Mouse (Mus musculus): ENCODE results near the gene Clasp2. TPM values are rescaled to one million over a fixed set of nuclear protein-coding genes. Genes with fewer than 3 reads are reported as not detected.

Gene Clasp2
- total RNA-seq, 2 experiments from 2014 or later: 328 to 340 TPM

DNA sequence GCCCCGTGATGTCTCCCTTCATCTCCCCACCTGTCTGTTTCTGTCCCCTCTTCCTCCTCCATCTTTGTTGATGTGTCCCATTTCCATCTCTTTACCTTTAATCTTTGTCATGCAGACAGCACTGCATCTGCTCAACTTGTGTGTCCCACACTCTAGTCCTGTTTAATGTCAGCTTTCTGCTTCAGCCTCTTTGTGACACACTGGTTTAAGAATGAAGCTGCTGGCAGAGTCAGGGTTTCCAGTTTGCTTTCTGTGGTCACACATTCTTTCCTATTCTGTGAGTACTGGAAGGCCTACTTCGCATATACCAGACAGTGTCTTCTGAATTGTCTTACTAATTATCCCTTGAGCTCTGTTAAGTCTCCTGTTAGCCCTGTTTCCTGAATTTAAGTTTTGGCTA lies 62.5 kb downstream of the Clasp2 start:
- no peak for DNase-seq (ENCODE audit: extremely low spot score in 1 of 2, low spot score in 2 of 2)
- intact Hi-C loops (cut with DNase I): no loop called here

DNA sequence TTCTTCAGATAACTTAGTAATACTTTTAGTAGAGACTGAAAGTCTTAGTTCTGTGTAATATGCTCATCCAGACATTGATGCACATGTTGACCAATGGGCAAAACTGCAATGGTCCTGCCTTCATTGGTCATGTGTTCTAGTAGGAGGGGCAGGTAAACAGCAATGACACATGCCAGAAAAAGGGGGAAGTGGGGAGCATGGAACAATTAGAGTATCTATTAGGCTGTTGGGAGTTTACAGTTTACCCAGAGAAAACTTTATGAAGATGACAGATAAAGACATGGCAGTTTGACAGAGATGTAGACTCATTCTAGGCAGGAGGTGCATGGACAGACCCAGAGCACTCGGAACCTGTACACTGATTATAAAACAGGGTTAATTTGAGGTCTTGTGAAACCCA lies 64.1 kb downstream of the Clasp2 start:
- intact Hi-C loops (cut with DNase I): no loop called here

DNA sequence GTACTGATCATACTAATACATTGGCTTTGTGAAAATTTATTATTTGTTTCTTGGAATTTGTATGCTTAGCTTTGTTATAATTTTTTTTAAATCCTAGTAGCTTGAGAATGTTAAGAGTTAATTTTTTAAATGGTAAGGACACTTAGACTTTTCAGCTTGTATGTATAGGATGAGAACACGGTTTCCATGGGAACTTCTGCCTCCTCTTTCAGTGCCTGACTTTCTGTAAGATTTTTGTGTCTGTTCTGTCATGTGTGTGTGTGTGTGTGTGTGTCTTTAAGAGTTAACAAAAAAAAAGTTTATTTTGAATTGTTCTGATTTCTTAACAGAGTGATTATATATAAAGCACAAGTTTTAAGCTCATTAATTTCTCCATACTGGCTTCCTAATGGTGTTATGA lies 70.1 kb downstream of the Clasp2 start:
- no peak for DNase-seq (ENCODE audit: extremely low spot score in 1 of 2, low spot score in 2 of 2)
- intact Hi-C loops (cut with DNase I): no loop called here

More for the DNA sequence above, 64.1 kb downstream of the Clasp2 start:
- no peak for DNase-seq (ENCODE audit: extremely low spot score in 1 of 2, low spot score in 2 of 2)

DNA sequence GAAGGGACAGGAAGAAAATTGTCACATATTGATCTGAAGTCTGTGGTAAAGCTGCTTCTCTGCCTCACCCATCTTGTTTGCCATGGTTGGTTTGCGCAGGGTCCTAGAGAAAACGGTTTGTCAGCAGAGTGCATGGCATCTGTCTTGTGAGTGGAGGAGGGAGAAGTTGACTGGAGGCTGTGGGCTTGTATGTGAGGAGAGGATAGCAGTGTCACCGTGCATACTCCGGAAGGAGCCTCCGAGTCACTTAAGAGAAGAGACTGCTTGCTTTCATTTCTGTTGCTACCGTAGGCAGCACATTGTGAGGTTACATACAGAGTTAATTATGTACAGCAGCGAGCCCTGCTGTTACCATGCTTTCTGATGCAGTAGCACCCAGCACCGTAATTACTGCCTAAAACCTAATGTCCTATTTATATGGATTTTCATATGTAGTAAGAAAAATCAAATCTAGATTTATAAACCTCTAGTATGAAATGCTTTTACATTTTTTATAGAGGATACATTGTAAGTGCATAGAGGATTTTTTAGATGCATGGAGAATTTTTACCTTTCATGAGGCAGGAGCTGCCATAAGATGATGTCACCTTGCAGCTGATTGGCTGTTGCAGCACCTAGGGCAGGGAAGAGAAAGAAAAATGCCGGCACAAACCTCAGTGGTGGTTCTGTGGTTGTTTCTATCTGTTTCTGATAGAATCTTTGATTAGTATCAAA lies 70.8 kb downstream of the Clasp2 start:
- intact Hi-C loops (cut with DNase I): no loop called here
- DNase-seq (ENCODE audit: extremely low spot score in 1 of 2, low spot score in 2 of 2): peak; percentile 49 to 78

DNA sequence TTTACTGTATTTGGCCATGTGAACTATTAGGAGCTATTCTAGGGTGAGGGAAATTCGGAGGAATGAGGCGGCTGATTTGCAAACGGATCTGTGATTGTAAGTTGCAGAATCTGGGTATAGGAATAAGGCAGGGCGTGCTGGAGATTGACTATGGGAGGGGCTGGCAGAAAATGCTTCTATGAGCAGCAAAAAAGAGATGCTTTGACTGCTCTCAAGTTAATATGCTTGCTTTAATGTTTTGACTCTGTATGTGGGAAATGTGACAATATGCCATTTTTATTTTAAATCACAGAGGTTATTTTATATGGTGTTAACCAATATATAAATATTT lies 71.4 kb downstream of the Clasp2 start:
- no peak for DNase-seq (ENCODE audit: extremely low spot score in 1 of 2, low spot score in 2 of 2)
- intact Hi-C loops (cut with DNase I): no loop called here

DNA sequence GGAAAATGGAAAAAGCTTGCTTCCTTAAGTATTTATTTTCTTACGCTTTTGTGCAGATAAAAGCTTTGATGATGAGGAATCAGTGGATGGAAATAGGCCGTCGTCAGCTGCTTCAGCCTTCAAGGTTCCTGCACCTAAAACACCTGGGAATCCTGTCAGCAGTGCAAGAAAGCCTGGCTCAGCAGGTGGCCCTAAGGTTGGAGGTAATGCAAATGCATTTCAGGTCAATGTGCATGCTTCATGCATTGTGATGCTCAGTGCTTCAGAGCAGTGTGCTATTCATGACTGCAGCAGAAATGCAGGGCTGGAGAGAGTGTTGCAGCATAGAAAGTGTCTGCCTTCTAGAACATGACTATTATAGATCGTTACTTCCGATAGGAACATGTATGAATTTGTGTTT lies 71.8 kb downstream of the Clasp2 start:
- DNase-seq (ENCODE audit: extremely low spot score in 1 of 2, low spot score in 2 of 2): no peak

DNA sequence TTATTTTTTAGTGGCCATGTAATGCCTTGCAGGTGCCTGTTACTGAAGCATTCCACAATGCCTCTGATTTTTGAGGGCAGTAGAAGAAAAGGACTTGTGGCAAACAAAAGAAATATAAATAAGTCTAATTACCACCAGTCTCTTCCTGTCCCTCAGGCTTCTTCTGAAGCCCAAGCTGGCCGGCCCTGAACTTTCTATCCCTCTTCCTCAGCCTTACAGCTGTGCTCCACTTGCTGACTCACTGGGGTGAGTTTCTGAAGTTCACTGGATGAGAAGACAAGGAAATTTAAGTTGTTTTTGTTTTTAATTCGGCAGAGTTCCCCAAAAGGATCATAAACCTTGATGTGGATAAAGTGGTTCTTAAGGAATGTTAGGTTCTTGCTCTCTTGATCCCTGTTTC lies 74.6 kb downstream of the Clasp2 start:
- no peak for DNase-seq (ENCODE audit: extremely low spot score in 1 of 2, low spot score in 2 of 2)
- intact Hi-C loops (cut with DNase I): no loop called here

More for the DNA sequence above, 71.8 kb downstream of the Clasp2 start:
- intact Hi-C loops (cut with DNase I): no loop called here

DNA sequence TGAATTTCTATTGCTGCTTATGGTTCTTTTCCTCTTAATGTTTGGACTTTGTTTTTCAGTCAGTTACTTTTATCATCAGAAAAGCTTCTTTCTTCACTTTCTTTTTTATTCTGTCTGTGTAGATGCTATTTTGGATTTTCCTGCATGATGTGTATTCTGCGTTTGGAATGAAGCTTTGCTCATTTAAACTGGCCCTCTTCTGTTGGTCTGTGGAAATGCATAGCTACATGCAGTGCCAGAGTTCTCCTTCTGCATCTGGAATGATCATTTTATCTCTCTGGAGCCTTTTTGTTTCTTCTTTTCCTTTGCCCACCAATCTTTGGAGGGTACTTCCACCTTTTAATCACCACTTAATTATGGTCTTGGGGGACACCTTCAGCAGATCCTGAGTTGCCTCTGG lies 80.9 kb downstream of the Clasp2 start:
- DNase-seq (ENCODE audit: extremely low spot score in 1 of 2, low spot score in 2 of 2): no peak
- intact Hi-C loops (cut with DNase I): loop anchor here (5.0 kb wide), 1 partner anchor 80 kb away; the partner anchor contains the start of gene Clasp2

DNA sequence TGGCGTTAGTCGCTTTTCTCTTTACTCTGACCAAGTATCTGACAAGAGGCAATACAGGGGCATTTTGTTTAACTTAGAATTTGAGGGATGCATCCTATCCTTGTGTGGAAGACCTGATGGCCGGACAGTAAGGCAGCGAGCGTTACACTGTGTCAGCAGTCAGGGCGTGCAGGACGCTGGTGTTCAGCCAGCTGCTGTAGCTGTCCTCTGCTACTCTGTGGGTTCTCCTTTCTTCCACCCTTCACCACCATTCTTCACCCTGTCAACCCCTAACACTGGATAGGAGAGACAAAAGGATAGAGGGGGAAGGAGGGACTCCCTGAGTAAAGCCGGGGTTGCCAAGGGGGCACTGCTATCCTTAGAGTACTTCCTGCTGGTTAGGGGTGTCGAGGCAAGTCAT lies 87.4 kb downstream of the Clasp2 start:
- intact Hi-C loops (cut with DNase I): no loop called here

DNA sequence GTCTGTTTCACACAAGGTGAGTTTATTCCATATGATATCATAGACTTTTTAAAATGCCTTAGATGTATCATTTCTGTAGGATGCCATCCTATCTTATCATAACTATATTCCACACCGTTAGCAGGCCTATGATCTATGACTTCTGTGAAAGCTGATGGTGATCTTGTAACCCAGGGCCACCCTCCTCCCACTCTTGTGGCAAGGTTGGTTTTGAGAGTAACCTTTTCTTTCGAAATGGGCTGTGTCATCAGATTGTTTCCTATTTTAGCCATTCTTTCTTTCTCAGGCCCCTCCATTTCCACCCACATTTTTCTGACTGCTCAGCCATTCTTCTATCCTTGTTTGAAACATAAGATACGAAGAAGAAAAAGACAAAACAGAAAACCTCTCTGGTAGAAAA lies 88.9 kb downstream of the Clasp2 start:
- no peak for DNase-seq (ENCODE audit: extremely low spot score in 1 of 2, low spot score in 2 of 2)
- intact Hi-C loops (cut with DNase I): no loop called here

More for the DNA sequence above, 87.4 kb downstream of the Clasp2 start:
- DNase-seq (ENCODE audit: extremely low spot score in 1 of 2, low spot score in 2 of 2): no peak

DNA sequence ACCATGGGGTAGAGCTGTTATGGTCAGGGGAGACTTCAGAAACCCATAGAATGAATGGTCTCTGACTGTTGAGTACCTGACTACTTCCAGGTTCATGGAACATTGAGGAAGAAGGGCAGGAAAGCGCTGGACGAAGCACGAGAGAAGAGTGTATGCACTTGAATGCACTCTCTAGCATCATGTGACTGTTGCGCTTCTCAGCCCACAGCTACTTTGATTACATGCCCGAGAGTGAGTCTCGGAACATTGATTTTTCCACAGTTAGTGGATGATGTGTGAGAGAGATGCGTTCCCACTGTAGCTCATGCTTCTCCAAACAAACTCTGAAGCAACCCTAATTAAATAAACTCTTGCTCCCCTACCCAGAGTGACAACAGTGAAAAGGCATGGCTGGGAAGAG lies 92.2 kb downstream of the Clasp2 start:
- intact Hi-C loops (cut with DNase I): no loop called here
- DNase-seq (ENCODE audit: extremely low spot score in 1 of 2, low spot score in 2 of 2): no peak

DNA sequence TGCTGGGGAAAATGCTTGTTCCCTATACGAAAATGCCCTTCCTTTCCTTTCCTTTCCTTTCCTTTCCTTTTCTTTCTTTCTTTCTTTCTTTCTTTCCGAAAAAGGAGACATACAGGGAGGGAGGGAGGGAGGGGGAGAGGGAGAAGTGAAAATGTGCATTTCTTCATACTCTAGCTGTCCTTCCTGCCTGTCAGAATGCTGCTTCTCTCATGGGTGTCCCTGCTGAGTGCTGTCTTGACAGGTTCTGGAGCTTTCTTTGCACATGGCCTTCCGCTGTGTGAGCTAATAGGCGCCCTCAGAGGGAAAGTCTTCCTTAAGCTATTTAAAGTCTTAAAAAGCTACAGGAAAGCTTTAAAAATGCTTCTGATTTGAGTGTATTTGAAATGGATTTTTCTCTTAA lies 95.7 kb downstream of the Clasp2 start:
- DNase-seq (ENCODE audit: extremely low spot score in 1 of 2, low spot score in 2 of 2): no peak
- intact Hi-C loops (cut with DNase I): no loop called here

DNA sequence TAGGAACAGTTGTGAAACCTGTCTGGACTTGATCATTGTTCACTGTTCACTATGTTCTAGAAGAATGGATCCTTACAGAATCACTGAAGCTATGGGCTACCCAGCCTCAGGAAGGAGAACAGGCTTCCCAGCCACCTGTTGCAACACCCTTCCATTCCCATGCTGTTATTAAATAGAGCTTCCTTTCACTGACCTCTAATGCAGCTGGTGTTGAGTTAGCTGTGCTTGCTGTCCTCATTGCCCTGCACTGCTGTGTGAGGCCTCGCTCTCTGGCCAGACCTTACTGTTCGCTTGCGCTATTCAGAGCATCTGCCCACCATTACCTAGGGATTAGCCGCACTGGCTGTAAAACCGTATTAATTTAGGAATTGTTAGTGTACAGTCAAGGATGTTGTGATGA lies 96.2 kb downstream of the Clasp2 start:
- no peak for DNase-seq (ENCODE audit: extremely low spot score in 1 of 2, low spot score in 2 of 2)
- intact Hi-C loops (cut with DNase I): no loop called here

DNA sequence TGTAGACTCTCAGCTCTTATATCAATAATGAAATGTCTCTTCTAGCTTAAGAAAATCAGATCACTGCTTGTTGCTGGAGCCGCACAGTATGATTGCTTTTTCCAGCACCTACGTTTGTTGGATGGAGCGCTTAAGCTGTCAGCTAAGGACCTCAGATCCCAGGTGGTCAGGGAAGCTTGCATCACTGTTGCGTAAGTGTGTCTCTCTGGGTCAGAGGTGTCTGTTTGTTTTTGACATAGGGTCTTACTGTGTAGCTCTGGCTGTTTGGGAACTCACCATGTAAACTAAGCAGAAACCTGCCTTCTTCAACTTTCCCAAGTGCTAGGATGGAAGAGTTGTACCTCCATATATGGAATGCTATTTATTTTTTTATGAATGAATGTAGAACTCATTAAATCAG lies 102.8 kb downstream of the Clasp2 start:
- DNase-seq (ENCODE audit: extremely low spot score in 1 of 2, low spot score in 2 of 2): no peak
- intact Hi-C loops (cut with DNase I): no loop called here

DNA sequence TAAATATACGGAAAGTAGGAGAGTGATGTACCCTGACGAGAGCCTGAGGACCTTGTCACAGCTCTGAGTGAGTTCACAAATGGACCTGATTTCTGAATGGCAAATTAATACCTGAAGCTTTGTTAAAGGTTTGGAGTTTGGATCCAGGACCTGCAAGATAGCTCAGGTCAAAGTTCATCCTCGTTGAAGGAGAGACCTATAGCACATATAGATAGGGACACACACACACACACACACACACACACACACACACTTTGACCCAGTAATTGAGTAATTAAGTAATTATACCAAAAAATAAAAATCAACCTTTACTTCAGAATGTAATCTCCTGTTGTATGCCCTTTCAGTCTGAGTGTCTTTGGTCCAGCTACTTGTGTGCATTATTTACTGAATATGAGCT lies 114.2 kb downstream of the Clasp2 start:
- intact Hi-C loops (cut with DNase I): no loop called here

DNA sequence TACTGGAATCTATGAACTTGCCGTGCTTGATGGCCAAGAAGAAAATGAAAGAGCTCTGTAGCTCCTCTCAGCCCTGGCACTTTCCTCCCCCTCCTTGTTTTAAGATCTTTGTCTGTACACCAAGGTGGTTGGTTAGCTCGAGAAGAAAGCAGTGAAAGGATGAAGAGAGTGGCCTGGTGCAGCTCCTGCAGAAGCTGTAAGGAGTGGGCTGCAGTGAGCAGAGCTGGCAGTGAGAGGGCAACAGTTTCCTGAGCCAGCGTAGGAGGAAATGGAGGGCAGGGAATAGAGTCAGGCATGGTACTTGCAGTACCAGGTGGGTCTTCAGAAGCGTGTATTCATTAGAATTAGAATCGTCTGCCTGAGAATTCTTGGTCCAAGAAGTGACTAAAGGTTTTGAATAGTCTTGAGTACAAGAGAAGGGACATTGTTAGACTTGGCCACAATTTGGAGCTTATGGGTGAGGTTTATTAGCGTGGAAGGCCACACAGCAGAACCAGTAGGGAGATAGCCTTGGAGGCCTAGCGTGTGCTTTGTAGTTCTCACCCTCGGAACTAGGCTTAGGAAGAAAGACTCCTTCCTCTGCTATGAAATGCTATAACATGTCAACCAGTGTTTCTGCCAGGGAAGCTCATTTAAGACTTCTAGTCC lies 116.1 kb downstream of the Clasp2 start:
- intact Hi-C loops (cut with DNase I): no loop called here
- DNase-seq (ENCODE audit: extremely low spot score in 1 of 2, low spot score in 2 of 2): no peak

More for the DNA sequence above, 114.2 kb downstream of the Clasp2 start:
- no peak for DNase-seq (ENCODE audit: extremely low spot score in 1 of 2, low spot score in 2 of 2)

DNA sequence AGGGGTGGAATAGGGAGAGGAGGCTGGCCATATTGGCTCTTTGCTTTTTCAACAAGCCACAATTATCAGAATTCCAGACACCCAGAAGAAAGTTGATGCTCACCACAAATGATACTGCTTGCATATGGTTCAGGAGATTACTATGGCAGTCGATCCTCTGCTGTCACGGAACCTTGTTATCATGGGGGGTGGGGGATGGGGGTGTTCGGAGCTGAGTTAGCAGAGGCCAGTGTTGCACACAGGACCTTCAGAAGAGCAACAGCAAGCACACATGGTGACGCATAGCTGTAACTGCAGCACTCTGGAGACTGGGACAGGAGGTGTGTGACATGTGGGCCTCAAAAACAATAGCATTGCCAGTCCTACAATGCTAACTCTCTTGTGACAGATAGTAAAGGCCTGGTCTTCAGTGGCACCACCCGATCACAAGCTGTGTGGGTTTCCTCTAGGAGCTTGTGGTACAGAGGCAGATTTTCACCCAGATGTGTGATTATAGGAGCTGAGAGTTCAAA lies 116.7 kb downstream of the Clasp2 start:
- no peak for DNase-seq (ENCODE audit: extremely low spot score in 1 of 2, low spot score in 2 of 2)
- intact Hi-C loops (cut with DNase I): no loop called here

DNA sequence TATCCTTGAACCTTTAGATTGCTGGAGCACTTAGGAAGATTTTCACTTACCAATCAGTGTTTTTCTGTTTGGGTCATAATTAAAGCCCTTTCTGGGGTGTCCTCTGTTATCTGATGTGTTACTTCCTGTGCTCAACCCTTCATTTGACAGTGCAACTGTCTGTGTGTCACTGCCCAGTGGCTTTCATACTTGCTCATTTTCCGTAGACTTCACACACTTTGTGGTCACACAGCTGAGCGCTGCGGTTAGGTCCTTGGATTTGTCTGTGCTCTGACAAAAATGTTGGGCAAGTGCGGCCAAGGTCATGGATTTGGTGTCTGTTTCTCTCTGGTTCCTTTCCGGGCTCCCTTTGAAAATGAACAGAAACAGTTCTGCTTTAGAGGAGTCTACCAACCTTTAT lies 118.1 kb downstream of the Clasp2 start:
- DNase-seq (ENCODE audit: extremely low spot score in 1 of 2, low spot score in 2 of 2): no peak
- intact Hi-C loops (cut with DNase I): no loop called here

DNA sequence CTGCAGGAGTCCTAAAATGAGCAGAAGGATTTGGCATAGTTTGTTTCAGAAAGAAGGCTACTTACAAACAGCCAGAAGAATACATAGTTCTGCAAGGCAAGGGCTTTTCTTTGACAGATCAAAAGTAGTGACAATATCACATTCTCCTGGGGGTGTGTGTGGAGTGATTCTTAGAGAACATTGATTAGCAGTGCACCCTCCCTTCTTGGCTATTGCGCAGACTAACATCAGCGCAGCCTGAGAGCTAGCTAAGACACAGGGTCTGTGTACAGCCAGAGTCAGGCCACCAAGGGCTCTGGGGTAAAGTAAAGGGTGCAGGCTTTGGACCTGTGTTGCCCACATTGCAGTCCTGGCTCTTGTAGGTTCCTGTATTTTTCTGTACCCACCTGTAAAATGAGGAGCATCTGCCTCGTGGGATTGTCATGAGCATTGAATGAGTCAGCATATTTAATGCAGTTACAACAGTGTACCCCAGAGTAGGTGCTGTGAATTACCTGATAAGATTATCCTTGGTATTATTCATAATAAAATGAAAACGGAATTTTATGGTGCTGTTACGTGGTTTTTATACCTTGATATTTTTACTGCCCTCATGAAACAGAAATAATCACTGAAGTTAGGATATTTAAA lies 122.2 kb downstream of the Clasp2 start:
- DNase-seq (ENCODE audit: extremely low spot score in 1 of 2, low spot score in 2 of 2): no peak
- intact Hi-C loops (cut with DNase I): no loop called here

DNA sequence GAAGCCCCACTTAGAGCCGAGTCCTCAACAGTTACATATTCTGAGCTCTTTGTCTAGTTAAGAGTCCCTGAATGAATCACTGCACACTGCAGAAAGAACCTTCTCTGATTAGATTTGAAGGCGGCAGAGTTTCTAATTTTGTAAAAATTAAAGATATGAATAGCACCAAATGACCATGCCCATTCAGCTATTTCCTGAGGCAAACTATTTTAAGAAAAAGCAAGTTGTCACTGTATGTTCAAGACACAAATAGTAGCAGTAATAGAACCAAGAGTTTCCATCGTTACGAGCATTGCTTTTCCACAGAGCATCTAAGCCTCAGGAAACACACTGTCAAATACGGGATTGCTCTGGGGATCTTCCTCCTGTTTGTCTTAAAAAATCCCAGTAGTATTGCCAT lies 126.7 kb downstream of the Clasp2 start:
- intact Hi-C loops (cut with DNase I): loop anchor here (5.0 kb wide), 1 partner anchor 34 kb away; no protein-coding TSS in a partner anchor
- no peak for DNase-seq (ENCODE audit: extremely low spot score in 1 of 2, low spot score in 2 of 2)

Measured in left cerebral cortex, postnatal 10 days (tissue).